Mouse (Mus musculus): ENCODE results near the gene Rhot1.

GRCm38 (mm10) chr11:80215291-80215690 lies 6.5 kb downstream of the Rhot1 start:
- no peak for TF ChIP-seq EP300 (IDR thresholded peaks at IDR 0.05; ENCODE audit: low read depth)
- TF ChIP-seq CTCF (IDR thresholded peaks at IDR 0.05; ENCODE audit: low read depth), result no peak
